Mouse (Mus musculus) hindbrain, postnatal 0 days (tissue): Measurements from ENCODE around the gene Nrg4. TPM values are rescaled to one million over a fixed set of nuclear protein-coding genes. Genes with fewer than 3 reads are reported as not detected.

Source experiments
- ATAC-seq: fragments of 200-750 bp; cut with Nextera tagmentation; 2 replicates; pipeline ENCODE4 v1.8.0; 2017; ENCODE audit warnings: mild to moderate bottlenecking, moderate TSS enrichment, moderate library complexity
- DNase-seq: peaks from one replicate; pipeline ENCODE4 v3.0.0-alpha.2; 2015; ENCODE audit warnings: low spot score
- H3K27ac ChIP-seq: fragments of 300-500 bp; sonication (generic); 2 replicates; pipeline ENCODE4 v1.5.1; 2014; ENCODE audit warnings: mild to moderate bottlenecking
- H3K27me3 ChIP-seq: fragments of 300-500 bp; sonication (generic); 2 replicates; pipeline ENCODE4 v1.6.1; 2014; ENCODE audit warnings: low read length, mixed read lengths; ENCODE audit not compliant: insufficient read depth
- H3K36me3 ChIP-seq: fragments of 300-500 bp; sonication (generic); 2 replicates; pipeline ENCODE4 v1.6.1; 2014; ENCODE audit warnings: low read length, mixed read lengths; ENCODE audit not compliant: insufficient read depth
- H3K4me1 ChIP-seq: fragments of 300-500 bp; sonication (generic); 2 replicates; pipeline ENCODE4 v1.6.1; 2014; ENCODE audit warnings: antibody characterized with exemption, low read length, mixed read lengths; ENCODE audit not compliant: insufficient read depth
- H3K4me2 ChIP-seq: fragments of 300-500 bp; sonication (generic); 2 replicates; pipeline ENCODE4 v1.6.1; 2014; ENCODE audit warnings: low read depth, mild to moderate bottlenecking, low read length, moderate library complexity, mixed read lengths
- H3K4me3 ChIP-seq: fragments of 300-500 bp; sonication (generic); 2 replicates; pipeline ENCODE4 v1.5.1; 2014; ENCODE audit warnings: low read length
- H3K9ac ChIP-seq: fragments of 300-500 bp; sonication (generic); replicated peaks from 2 replicates; pipeline ENCODE4 v1.6.1; 2014; ENCODE audit warnings: mild to moderate bottlenecking, low read length, moderate library complexity, mixed read lengths
- H3K9me3 ChIP-seq: fragments of 300-500 bp; sonication (generic); 2 replicates; pipeline ENCODE4 v1.6.1; 2016; ENCODE audit warnings: low read length, mixed read lengths
- CTCF ChIP-seq: IDR thresholded peaks from 2 replicates; pipeline ENCODE4 v1.5.1; 2016; ENCODE audit warnings: antibody characterized with exemption, control low read depth, low read depth
- WGBS: fragments of 180-500 bp; shearing (Covaris S2); extraction: QIAGEN DNeasy Blood & Tissue Kit; methylation state at CpG from one replicate; pipeline ENCODE4 v1.1.7; 2014; 5-methylcytosine and 5-hydroxymethylcytosine counted together
- polyA plus RNA-seq: library from polyadenylated mRNA; unstranded; fragments of >200 nt; fragmentation: Nextera tagmentation; extraction: Ambion mirVana; gene quantifications from 2 replicates; pipeline ENCODE4 v1.2.1, GENCODE M21; 2015
- total RNA-seq: library from RNA; depleted of rRNA; stranded (reverse); fragments of >200 nt; gene quantifications from 2 replicates; pipeline ENCODE4 v1.2.3, GENCODE M21; 2014

Nrg4 gene
- total and polyA plus RNA-seq, 2 experiments from 2014 or later: 0.68 to 1.7 TPM

DNA sequence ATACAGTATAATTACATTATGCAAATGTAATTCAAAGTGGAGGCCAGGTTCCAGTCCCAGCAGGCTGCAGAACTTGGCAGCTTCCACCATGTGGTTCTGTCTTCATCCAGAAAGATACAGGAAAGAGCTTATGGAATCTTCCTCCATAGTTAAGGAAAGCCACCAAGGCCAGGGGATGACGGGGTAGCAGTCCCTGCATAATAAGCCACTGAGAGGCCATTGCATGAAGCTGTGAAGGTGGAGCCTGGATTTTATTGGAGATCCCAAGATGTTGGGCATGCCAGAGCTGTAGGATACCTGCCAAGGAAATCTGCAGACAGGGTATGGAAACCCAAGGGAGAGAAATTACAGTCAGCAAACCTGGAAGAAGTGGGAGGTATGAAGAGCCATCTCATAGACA lies 30.5 kb upstream of the Nrg4 start:
- 77% methylated on average over 1 of the region's 1 CpGs for WGBS
- Histone ChIP-seq H3K4me3 (no peak overlapping the region), H3K9me3 (no peaks in the 10 kb centered on the region), H3K36me3 (no peaks in the 10 kb centered on the region), H3K27me3 (no peaks in the 10 kb centered on the region), H3K4me1 (no peaks in the 10 kb centered on the region), H3K9ac (no peak overlapping the region), H3K4me2 (no peak overlapping the region), H3K27ac (no peak overlapping the region)
- ATAC-seq (no peak), DNase-seq (no peak)
- no peak for TF ChIP-seq CTCF

GRCm38 (mm10) chr9:55355270-55355834 lies 28.7 kb upstream of the Nrg4 start:
- Histone ChIP-seq H3K4me2 (no peak overlapping the region), H3K36me3 (no peaks in the 10 kb centered on the region), H3K9ac (no peak overlapping the region), H3K27me3 (no peaks in the 10 kb centered on the region), H3K9me3 (no peaks in the 10 kb centered on the region), H3K4me3 (no peak overlapping the region), H3K27ac (no peak overlapping the region), H3K4me1 (no peaks in the 10 kb centered on the region)
- ATAC-seq: peak; percentile 64; the same call in 1 of the 2 replicates
- WGBS: 20% methylated on average over 8 of the region's 8 CpGs
- TF ChIP-seq CTCF: no peak
- DNase-seq: peak; percentile 53

DNA sequence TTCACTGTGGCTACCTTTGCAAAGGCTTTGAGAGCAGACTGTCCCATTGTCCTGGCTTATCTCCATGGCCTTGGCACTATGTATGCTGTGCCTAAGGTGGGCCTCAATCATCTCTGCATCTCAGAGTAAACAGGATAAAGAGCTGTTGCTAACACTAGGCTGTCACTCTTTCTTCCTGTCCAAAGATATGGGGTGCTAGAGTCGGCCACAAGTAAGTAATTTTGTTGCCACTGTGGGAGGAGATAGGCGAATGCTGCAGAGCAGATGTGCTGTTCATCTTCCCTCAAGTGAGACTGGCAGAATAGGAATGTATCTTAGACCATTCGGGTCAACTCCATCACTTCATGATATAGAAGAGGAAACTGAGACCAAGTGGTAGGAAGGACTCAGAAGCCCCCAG lies 28.0 kb upstream of the Nrg4 start:
- Histone ChIP-seq H3K27ac (no peak overlapping the region), H3K9ac (no peak overlapping the region), H3K36me3 (no peaks in the 10 kb centered on the region), H3K27me3 (no peaks in the 10 kb centered on the region), H3K4me3 (no peak overlapping the region), H3K9me3 (no peaks in the 10 kb centered on the region), H3K4me2 (no peak overlapping the region), H3K4me1 (no peaks in the 10 kb centered on the region)
- 42% methylated on average over 3 of the region's 3 CpGs for WGBS
- DNase-seq (no peak), ATAC-seq (no peak)
- no peak for TF ChIP-seq CTCF

GRCm38 (mm10) chr9:55348664-55349063 lies 22.0 kb upstream of the Nrg4 start:
- no peak for ATAC-seq
- WGBS: 77% methylated on average over 3 of the region's 3 CpGs

DNA sequence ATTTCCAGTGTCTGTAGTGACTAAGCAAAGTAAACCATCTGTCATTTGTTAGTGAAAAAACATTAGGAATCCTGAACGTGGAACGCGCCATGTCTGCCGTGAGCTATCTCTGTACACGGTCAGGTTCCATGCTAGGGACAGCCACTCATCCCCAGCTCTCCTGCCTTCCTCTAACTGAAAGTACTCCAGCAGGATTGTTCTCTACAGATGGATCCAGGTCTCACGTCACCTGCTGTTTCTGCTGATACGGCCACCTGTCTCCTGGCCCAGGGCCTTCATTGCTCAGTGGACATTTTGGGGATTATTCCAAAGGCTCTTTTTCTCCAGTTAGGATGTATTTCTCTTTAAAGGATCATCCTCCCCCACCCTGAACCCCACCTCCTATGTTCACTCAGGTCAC lies 18.7 kb upstream of the Nrg4 start:
- no peaks in the 10 kb centered on the region for H3K36me3 ChIP-seq
- no peaks in the 10 kb centered on the region for H3K4me1 ChIP-seq
- H3K27me3 ChIP-seq: no peaks in the 10 kb centered on the region
- ATAC-seq: no peak
- no peak overlapping the region for H3K4me3 ChIP-seq
- no peak overlapping the region for H3K4me2 ChIP-seq
- H3K9ac ChIP-seq: no peak overlapping the region
- no peaks in the 10 kb centered on the region for H3K9me3 ChIP-seq
- no peak for TF ChIP-seq CTCF
- DNase-seq: no peak
- H3K27ac ChIP-seq: no peak overlapping the region
- WGBS: 84% methylated on average over 7 of the region's 7 CpGs

More at GRCm38 (mm10) chr9:55348664-55349063, 22.0 kb upstream of the Nrg4 start:
- no peak for DNase-seq
- Histone ChIP-seq H3K9me3 (no peaks in the 10 kb centered on the region), H3K27ac (no peak overlapping the region), H3K4me3 (no peak overlapping the region), H3K9ac (no peak overlapping the region), H3K4me2 (no peak overlapping the region), H3K36me3 (no peaks in the 10 kb centered on the region), H3K4me1 (no peaks in the 10 kb centered on the region), H3K27me3 (no peaks in the 10 kb centered on the region)
- TF ChIP-seq CTCF: no peak

GRCm38 (mm10) chr9:55344165-55344564 lies 17.5 kb upstream of the Nrg4 start:
- no peak for TF ChIP-seq CTCF
- H3K9ac ChIP-seq: no peak overlapping the region
- no peak overlapping the region for H3K4me2 ChIP-seq
- no peaks in the 10 kb centered on the region for H3K4me1 ChIP-seq
- no peaks in the 10 kb centered on the region for H3K36me3 ChIP-seq
- no peak overlapping the region for H3K27ac ChIP-seq
- DNase-seq (no peak), ATAC-seq (no peak)
- no peak overlapping the region for H3K4me3 ChIP-seq
- no peaks in the 10 kb centered on the region for H3K27me3 ChIP-seq
- WGBS: 86% methylated on average over 7 of the region's 7 CpGs
- no peaks in the 10 kb centered on the region for H3K9me3 ChIP-seq

DNA sequence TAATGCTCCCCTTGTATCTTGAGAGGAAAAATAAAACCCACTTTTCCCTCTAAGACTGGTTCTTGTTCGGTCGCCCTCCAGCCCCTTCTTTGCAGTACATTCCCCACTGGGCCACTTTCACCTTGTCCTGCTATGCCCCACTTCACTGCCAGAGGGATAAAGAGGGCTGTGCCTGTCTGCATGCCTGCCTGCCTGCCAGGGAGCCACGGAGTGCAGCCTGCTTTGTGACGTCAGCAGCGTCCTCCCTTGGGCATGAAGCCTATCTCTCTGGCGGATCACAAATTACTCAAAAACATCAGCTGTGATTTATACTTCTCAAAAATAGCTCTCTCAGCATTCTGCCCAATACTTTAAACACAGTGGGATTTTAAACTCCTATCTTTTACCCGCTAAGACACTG lies 6.3 kb upstream of the Nrg4 start:
- 25% methylated on average over 7 of the region's 7 CpGs for WGBS
- Histone ChIP-seq H3K4me1 (no peaks in the 10 kb centered on the region), H3K27me3 (no peaks in the 10 kb centered on the region), H3K4me2 (peak overlapping the region; percentile 33), H3K9ac (no peak overlapping the region), H3K27ac (no peak overlapping the region), H3K9me3 (no peaks in the 10 kb centered on the region), H3K4me3 (no peak overlapping the region), H3K36me3 (no peaks in the 10 kb centered on the region)
- ATAC-seq: no peak
- DNase-seq: peak; percentile 37
- TF ChIP-seq CTCF: peak; percentile 4; the same call in 1 of the 2 replicates
